Mouse (Mus musculus): ENCODE results near the gene Hacd1.
"Not testable (repeated sequence)": the region's sequence is repeated elsewhere in the genome, so short reads cannot be mapped to it uniquely, and the experiment has no call there.

Hacd1 gene

DNA sequence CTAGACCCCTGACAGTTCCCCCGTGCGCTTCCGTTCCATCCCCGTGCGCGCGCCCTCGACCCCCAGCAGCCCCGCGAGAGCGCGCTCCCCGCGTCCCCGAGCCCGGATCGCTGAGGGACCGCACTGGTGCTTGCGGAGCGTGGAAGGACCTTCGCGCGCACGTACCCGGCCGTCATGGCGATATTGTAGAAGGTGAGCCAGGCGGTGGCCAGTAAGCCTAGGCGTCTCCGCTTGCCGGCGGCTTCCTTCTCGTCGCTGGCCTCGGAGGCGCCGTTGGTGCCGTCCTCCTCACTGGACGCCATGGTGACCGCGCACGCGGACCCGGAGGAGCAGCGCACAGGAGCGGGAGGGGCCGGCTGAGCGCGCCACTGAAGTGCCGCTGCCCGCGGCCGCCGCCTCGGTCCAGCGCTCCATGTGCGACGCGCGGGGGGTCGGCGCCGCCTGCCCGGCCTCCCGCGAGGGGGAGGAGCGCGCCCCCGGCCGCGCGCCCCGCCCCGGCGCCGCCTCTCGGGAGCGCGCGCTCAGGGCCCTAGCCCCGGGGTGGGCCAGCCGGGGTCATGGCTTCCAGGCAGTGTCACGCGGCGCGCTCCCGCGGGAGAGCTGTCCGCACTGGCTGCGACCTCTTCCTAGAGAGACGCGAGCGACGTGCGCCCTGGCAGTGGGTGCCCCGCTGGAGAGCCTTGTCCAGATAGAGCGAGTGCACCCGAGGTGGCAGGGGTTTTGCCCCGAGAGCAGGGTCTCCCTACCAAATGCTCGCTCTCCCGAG lies at the start of gene Hacd1:
Gene Hacd1 (minus strand): TSS at position 570 of the 766 bp plus-strand sequence.
- peak; percentile 78 for DNase-seq (ENCODE audit: low spot score)

DNA sequence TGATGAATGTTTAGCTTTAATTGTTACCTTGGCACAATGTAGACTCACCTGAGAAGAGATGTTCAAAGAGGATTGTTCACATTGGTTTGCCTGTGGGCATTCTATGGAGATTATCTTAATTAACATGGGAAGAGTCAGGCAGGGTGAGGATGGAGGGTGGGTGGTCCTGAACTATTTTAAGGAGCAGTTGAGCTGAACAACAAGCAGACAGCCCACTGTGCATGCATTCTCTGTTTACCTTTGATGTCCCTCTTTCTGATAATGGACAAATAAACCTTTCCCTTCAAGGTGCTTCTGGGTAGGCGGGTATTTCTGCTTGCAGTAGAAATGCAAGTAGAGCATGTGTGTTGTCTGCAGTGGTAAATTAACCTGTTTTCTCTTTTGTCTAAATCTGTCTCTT lies 48.0 kb upstream of the Hacd1 start:
- no peak for DNase-seq (ENCODE audit: low spot score)

DNA sequence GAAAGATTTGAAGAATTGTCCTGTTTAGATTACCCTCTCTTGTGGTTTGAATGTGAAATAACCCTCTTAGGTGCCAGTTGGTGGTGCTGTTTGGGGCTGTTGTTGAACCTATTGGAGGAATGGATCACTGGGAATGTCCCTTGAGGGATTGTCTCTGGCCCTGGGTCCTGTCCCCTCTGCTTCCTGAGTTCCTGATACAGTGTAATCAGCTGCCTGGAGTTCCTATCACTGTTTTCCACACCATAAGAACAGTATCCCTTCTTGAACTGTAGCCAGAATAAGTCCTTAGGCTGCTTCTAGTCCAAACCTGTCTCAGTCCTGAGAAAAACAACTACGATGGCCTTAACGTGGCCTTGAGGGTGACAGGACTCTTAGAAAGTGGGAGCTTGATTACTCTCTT lies 46.7 kb upstream of the Hacd1 start:
- no peak for DNase-seq (ENCODE audit: low spot score)

DNA sequence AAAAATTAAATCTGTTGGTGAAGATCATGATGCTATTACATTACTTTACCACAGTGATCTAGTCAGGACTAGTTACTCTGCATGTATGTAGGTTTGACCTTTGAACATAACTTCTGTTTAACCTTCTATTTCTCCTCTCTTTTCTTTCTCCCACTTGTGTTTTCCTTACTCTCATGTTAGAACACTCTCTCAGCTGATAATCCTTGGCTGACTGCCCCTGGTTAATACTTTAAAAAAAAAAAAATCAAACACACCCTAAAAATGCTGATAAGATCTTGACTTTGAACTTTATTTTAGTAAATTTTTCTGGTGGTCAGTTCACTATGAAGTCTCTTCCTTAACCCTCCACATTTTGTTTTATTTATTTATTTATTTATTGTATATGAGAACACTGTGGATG lies 44.6 kb upstream of the Hacd1 start:
- DNase-seq (ENCODE audit: low spot score) = no peak

DNA sequence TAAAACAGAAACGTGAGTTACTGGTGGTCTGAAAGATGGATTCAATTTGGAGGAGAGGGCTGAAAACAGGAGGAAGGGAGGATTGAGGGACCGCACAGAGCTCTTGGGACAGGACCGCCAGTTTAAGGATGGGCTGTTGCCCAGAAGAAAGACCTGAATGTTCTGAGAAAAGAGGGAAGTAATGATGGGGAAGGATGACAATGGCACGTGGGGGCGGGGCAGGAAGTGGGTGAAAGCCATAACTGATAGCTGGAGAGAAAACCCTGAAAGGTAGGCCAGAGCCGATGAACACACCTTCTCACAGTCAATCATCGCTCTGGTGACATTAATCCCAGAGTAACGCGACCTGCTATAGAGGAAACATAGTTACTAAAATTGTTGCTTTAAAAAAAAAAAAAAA lies 22.6 kb upstream of the Hacd1 start:
- DNase-seq (ENCODE audit: low spot score) = not testable (repeated sequence)

DNA sequence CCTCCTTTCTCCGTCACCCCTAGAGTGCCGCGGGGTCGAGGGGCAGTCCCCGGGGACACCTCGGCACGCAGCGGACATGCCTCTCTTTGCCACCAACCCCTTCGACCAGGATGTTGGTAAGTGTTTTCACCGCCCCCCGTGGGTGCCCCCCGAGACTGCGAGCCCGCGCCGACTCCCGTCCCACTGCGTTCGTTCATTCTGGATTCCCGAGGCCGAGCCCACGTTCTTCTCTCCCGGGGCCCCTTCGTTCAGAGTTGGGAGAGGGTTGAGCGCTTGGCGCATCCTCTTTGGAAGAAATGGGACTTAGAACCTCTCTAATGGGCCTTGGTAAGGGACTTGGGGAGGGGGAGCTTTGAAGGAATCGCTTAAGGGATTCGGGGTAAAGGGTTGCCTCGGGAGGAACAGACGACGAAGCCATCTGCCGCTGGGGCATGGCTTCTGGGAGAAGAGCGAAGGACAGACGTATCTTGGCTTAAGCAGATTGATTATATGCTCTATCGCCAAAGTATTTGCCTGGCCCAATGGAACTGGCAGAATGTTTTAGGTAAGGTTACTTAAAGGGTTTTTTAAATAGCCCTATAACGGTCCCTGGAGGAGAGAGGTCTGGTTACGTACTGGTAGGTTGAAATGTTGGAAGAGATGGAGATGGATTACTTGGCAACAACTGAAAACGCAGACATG lies 18.4 kb upstream of the Hacd1 start:
- DNase-seq (ENCODE audit: low spot score) = no peak

DNA sequence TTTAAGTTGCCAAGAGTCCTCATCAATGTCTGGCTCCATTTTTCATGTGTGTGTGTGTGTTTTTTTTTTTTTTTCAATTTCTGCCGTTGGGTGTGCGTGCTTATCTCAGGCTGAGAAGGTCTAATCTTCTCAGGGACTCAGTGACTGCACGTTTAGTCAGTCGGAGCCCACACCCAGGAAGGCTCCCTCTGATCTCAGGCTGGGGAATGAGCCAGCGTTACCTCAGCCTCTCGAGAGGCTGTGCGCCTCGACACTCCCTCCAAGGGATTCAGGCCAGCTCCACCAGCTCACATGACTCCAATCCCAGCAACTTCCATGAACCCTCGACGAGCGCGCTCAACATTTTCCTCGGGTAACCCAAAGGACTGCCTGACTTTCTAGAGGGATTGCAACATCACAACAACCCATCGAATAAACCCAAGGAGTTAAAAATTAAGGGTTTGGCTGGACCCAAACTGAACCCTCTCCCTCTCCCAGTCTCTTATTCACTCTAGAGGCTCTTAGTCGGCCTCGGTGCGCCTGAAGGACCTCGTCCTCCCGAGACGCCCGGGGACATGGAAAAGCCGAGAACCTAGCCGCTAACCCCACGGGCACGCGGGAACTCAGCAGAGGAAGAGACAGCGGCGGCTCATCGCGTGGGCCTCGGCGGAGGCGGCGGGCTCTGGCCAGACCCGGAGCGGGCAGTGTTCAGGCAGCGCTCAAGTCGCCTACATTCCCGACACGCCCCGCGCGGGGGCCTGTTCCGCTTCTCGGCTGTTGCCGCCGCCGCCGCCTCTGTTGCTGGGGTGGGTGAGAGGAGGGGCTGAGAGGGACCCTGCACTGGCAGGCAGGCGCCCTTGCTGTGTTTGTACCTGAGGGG lies 17.7 kb upstream of the Hacd1 start, which contains the start of gene Stam:
Gene Stam (plus strand): TSS at position 737 of the 859 bp plus-strand sequence.
- peak; percentile 92 for DNase-seq (ENCODE audit: low spot score)

DNA sequence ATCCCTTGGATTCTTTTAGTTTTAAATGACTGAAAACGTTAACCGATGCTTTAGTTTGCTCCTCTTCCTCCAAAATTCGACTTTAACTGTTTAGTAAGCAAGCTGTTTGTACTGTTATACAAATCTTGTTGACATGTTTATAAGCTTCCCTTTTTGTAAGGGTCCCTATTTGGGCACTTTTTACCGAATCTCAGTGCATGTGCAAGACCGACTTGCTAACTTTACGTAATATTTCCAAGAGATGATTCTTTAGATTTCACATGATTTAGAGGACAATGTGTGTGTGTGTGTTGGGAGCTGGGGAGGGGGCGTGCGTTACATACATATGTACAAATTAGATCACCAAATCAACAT lies 17.1 kb upstream of the Hacd1 start:
- no peak for DNase-seq (ENCODE audit: low spot score)

DNA sequence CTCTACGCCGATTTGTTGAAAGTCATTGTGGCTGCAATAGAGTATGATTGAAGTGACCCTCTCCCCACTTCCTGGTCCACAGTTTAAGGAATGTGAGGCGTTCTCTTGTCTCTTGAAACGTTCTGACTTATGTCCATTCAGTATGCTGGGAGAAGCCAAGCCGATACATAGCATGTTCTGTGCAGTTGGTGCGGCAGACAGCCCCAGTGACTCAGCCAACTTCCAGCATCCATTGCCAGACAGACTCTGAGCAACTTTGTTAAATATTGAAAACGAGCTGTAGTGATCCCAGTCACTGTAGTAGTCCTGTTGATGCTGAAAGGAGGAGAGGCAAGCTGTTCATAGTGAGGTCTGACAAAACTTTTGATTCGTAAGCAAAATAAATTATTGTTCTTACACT lies 14.5 kb upstream of the Hacd1 start:
- no peak for DNase-seq (ENCODE audit: low spot score)

DNA sequence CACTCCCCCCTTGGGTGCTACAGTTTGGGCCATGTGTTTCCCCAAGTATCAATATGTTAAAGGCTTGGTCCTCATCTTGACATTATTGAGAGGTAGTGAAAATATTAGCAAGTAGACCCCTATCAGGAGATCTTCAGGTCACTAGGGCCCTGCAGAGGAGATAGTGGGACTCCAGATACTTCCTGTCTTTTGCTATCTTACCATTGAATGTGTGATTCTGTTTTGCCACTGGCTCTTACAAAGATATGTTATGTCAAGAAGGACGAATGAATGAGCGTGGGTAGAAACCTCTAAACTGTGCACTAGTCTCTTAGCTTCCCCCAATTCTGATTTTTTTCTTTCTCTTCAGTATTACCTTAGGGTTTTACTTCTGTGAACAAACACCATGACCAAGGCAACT lies 13.1 kb upstream of the Hacd1 start:
- no peak for DNase-seq (ENCODE audit: low spot score)

DNA sequence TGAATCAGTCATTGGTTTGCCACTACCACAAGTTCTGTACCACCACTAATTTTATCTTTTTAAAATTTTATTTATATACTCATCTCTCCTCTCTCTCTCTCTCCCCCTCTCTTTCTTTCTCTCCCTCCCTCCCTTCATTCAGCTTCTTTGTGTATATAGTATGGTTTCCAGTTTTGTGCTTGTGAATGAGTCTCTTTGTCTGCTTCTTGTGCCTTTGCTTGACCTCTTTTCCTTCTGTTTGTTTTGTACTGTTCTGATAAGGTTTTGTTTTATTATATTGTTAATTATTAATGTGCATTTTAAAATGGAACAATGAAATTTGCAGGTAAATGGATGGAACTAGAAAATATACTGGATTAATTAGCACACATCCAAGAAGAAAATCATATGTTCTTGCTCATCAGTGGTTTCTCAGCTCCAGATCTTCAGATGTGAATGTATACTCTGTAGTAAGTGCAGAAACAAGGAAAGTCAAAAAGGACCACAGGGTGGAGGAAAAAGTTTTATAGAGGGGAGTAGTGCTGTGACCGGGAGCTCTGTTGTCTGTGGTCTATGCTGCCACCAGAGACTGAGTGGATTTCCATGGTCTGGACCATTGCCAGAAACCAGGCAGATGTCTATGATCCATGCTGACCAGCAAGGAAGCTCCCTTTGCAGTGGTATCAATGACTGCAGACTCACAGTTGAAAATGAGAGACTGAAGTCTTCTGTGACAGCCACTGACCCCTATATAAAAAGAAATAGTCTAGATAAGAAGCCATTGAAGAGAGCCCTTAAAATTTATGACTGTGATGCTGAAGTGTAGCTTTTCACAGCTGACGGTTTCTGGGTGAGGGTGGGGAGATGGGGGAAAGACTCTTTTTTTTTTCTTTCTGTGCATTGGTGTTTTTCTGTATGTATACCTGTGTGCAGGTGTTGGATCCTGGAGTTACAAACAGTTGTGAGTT lies 10.0 kb upstream of the Hacd1 start:
- no peak for DNase-seq (ENCODE audit: low spot score)

DNA sequence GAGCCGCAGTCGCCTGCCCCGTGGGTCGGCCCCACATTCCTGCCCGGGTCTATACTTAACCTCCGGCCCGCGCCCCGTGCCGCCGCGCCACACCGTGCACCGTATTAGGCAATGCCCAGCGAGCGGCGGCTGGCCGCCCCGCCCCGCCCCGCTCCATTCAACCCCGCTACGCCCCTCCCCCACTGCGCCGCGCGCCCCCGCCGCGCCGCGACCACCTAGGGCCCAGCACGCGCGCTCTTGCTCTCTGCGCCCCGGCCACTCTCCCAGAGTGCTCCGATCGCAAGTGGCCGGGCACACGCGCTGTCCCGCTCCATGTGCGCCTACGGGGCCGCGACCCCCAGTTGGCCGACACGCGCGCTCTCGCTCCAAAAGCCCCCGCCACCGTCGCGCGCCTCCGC lies 768 bp downstream of the Hacd1 start:
- DNase-seq (ENCODE audit: low spot score) = peak; percentile 44

DNA sequence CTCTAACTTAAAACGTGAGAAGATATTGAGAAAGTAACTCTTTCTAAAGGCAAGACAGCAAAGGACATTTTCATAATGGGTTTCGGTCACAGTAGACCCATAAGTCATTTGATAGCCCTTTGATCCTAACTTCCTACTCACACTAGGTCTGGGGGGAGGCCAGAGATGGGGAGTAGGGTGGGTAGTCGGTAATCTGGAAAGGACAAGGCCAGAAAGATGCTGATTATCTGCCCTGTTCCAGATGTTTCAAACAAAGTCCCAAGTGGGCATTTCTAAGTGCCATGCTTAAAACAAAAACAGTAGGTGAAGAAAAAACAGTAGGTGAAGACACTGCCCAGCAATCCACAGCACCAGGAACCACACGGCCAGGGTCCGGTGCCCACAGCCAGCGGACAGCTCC lies 1.2 kb downstream of the Hacd1 start:
- no peak for DNase-seq (ENCODE audit: low spot score)

DNA sequence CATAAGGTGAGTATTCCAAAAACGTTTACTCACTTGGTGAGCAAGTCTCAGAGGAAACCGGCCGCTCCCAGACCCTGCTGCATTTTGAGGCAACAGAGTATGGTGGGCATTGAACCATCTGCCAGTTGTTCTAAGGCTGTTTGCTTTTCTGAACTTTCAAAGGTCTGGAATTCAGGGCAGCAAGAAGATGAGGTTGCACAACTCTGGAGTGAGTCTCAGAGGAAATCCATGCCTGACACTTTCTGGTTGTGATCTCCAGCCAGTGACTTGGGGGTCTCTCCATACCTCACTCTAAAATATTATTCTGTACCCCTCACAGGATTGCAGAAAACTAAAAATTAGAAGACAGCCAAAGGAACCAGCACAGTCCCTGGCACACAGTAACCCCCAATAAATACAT lies 1.8 kb downstream of the Hacd1 start:
- no peak for DNase-seq (ENCODE audit: low spot score)

DNA sequence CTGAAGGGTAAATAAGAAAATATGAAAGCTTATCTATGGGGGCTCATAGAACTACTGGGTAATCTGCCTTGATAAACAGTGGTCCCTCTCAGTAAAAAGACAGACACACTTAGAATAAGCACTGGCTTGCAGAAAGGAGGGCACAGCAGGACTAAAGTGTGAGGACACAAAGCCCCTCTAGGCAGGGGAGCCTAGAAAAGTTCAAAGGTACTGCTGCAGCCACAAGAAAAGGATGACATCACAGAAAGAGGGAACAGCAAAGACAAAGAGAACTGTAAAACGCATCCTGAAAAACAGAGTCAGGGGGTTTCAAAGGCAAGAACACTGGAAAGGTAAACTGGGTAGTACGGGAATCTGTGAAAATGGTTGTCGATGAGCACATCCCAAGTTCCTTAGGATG lies 2.3 kb downstream of the Hacd1 start:
- no peak for DNase-seq (ENCODE audit: low spot score)

DNA sequence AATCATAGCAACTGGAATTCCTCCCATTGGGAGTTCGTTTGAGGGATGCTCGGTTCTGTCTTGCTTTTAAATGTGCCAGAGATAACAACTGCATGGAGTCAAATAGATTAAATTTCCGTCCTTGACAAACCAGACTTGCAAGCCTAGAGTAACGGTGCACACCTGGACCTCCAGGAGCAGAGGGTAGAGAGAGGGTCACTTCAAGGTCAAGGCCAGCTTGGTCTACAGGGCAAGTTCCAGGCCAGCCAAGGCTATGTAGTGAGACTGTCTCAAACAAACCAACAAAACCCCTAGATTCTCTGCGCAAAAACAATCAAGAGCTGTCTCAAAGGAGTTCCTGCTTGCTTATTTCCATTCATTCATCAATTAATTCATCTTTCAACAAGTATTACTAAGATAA lies 7.1 kb downstream of the Hacd1 start:
- no peak for DNase-seq (ENCODE audit: low spot score)

DNA sequence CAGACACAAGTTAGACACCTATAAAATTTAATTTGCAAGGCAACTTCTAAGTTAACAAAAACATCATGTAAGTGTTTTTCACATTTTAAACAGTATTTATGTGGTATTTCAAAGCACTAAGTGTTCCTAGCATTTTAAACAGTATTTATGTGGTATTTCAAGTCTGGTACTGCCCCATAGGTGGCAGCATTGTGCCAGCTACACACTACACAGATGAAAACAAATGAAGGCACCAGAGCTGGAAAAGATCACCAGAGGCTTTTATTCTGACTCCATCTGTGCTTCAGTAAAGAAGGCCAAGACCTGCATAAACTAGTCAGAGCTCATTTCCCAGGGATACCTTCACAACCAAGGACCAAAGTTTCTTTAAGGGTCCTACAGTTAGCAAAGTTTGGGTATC lies 7.6 kb downstream of the Hacd1 start:
- peak; percentile 69 for DNase-seq (ENCODE audit: low spot score)

DNA sequence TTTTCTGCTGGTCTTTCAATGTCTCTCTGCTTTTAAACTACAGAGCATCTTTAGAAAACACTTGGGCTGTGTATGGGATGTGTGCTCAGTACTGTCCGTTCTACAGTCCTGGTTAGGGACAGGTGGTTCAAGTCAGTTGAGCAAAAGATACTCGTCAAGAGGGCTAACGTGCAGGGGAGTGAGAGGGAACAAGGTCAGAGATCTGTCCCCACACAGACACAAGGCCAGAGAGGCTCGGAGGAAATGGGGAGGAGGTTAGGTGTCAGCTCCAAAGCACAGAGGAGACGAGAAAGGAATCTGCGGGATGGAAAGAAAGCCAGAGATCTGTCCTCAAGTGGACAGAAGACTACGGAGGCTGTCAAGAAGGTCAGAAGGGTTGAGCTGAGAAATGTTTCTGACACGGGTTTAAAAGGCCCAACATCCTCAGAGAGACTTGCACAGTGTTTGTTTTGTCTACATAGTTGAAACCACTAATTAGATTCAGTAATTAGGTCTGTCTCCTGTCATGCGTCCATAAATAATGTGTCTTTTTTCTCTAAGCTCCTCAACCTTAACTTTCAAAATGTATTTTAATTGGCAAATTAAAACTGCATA lies 12.3 kb downstream of the Hacd1 start:
- DNase-seq (ENCODE audit: low spot score) = no peak

DNA sequence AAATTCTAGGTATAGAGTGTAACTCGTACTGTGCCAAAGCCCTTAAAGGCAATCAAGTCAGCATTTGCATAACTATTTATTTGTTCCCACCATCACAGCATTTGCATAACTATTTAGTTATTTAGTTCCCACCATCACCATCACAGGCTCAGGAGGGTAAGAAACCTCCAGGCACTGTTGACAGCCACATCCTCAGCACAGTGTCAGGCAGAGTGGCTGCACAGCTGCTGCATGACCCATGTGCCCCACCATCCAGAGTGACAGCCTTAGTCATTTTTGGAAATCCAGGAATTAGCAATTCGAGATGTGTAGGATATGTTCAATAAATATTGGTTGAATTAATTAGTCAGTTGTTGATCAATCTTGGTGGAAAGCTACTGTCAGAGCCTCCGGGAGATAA lies 12.9 kb downstream of the Hacd1 start:
- DNase-seq (ENCODE audit: low spot score) = no peak

DNA sequence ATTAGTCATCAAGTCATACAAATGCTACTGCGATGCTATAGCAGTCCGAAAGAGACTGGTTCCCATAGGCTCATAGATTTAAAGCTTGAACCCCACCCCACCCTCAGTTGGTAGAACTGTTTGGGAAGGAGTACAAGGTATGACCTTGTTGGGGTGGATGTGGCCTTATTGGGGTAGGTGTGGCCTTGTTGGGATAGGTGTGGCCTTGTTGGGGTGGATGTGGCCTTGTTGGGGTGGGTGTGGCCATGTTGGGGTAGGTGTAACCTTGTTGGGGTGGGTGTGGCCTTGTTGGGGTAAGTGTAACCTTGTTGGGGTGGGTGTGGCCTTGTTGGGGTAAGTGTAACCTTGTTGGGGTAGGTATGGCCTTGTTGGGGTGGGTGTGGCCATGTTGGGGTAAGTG lies 14.7 kb downstream of the Hacd1 start:
- DNase-seq (ENCODE audit: low spot score) = no peak

DNA sequence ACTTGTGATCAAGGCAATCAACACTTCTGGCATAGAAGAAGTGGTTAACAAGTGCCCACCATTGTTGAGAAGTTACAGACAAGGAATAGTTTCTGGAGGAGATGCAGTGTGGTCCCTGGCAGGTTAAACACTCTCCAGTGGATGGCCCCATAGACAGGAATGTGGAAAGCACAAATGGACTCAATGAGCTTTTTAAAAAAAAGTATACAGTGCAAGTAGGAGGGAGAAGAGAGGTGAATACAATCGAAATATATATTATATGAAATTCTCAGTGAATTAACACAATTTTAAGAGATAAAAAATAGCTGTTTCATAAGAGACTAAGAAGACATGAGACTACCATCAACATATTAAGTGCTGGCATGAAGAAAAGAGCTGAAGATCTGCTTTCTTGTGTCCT lies 36.7 kb downstream of the Hacd1 start:
- no peak for DNase-seq (ENCODE audit: low spot score)

All from lung, postnatal 25 days (tissue).